Mouse (Mus musculus): ENCODE results near the gene Rnf169.

The Rnf169 gene

GRCm38 (mm10) chr7:99980132-99980591 is at the start of gene Rnf169:
Rnf169 (minus strand) TSS chr7:99980448.
- peak; percentile 87 to 91 for DNase-seq (ENCODE audit: low spot score in 2 of 2)

DNA sequence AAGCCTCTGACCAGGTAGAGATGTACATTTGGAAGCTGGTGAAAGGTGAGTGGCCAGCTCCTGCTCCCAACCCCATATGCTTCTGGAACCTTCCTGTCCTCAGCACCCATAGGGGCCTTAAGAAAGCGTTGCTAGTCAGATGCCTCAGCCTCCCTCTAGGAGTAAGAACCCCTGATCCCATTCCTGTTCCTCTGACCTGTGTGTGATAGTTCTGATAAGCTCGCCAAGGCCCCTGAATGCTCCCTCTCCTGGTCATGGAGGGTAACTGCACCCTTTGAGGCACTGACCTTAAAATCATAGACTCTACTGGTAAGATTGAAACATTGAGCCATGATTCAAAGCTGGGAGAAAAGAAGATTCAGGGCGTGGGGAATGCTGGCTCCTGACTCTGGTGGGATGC is 49.1 kb upstream of the Rnf169 start:
- DNase-seq (ENCODE audit: low spot score in 2 of 2) = no peak

DNA sequence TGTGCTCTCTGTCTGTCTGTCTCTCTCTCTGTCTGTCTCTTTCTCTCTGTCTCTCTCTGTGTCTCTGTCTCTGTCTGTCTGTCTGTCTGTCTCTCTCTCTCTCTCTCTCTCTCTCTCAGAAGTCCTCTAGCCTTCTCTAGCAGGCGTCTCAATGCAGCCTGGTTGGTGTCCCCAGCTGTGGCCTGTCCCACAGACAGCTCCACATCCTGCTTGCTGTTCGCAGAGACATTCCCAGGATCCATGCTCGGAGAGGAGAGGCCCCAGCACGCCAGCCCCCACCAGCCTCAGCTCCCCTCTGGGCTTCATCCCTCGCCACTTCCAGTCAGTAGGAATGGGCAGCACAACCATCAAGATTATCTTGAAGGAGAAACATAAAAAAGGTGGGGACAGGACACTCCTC is 47.1 kb upstream of the Rnf169 start:
- no peak for DNase-seq (ENCODE audit: low spot score in 2 of 2)

- peak; percentile 36 to 39 for DNase-seq (ENCODE audit: low spot score in 2 of 2)
These were observed 36.8 kb upstream of the Rnf169 start for GRCm38 (mm10) chr7:100017056-100017455.

GRCm38 (mm10) chr7:100014123-100014600 is 33.9 kb upstream of the Rnf169 start:
- DNase-seq (ENCODE audit: low spot score in 2 of 2) = no peak

- no peak for DNase-seq (ENCODE audit: low spot score in 2 of 2)
These were observed 32.3 kb upstream of the Rnf169 start for GRCm38 (mm10) chr7:100012515-100012914.

DNA sequence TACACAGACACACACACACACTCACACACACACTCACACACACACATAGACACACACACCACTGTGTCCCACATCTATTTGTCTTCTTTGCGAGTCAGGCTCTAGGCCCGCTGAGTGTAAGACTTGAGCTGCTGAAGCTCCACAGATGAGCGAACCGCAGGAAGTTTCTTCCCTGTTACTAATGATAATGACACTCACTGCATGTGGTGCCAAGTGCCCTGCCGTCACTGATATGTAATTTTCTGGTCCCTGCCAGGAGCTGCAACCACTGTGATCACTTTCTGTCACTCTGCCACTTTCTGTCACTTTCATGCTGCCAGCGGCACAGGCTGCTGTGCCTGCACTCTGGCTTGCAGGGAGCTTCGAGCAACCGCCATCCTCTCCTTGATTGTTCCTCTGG is 31.8 kb upstream of the Rnf169 start:
- DNase-seq (ENCODE audit: low spot score in 2 of 2) = no peak

DNA sequence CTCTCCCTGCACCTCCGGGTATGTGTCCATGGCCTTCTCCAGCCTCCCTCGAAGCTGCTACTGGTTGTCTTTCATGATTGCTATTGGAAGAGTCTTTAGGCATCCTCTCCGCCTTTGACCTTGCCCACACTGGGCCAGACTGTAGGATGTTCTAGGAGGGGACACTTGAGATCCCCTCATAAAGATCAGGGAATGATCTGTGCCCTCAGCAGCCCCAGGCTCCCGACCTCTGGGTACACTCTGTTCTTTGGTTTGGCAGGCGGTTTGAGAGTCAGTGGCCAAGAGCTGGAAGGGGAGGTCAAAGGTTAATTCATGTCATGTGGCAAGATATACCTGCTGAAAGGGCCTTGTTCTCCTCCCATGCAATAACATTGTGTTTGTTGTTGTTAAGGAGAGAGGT is 30.5 kb upstream of the Rnf169 start:
- DNase-seq (ENCODE audit: low spot score in 2 of 2) = no peak

DNA sequence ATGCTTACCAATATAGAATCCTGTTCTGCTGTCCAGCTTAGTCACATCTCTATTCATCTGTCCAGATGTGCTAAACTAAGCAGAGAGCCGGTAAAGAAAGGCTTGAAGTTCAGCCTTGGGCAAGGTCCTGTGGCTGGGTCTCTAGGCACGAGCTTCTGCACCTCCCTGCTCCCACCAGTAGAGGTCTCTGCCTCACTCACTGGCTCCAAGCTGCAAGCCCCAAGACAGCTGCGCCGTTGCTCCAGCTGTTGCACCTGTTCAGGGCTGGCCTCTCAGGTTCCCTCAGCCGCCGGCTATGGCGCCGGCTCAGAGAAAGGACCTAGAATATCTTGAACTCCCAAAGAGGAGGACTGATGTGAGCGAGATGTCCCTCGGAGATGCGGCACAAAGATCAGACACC is 29.4 kb upstream of the Rnf169 start:
- DNase-seq (ENCODE audit: low spot score in 2 of 2) = peak; percentile 57 to 62

DNA sequence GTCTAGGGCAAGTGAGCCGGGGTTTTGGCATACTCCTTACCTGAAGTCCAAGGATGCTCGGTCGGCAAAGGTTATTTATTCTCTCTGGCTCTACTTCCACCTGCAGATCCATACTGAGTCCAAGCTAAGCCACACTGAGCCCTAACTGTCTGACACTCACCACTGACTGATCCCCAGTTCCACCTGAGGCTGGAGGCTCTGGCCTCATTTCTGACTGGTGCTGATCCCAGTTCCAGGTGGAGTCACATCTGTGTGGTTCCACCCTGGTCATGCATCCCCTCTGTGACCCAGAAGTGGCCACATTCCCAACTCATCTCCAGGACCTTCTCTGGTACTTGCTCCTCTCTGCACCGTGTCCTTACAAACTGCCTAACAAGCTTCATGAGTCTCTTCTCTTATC is 28.5 kb upstream of the Rnf169 start:
- DNase-seq (ENCODE audit: low spot score in 2 of 2) = no peak

DNA sequence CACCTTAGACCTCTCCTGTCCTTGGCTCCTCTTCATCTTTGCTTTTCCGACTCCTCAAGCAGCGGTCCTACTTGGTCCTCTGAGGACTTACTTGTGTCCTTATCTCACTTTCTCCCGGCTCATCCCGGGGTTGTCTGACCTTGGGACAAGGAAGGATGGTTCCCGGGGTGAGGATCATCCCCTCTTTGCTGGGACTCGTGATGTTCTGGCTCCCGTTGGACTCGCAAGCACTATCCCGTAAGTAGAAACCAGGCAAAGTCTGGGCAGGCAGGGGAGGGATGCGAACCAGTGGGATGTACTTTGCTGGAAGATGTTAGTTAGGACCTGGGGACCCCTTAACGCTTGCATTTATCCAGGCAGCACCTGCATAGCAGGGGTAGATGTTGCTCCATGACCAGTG is 26.2 kb upstream of the Rnf169 start:
- no peak for DNase-seq (ENCODE audit: low spot score in 2 of 2)

- DNase-seq (ENCODE audit: low spot score in 2 of 2) = peak in 1 of 2 experiments; percentile 21
These were observed 25.5 kb upstream of the Rnf169 start, which contains the start of gene Chrdl2 for GRCm38 (mm10) chr7:100005790-100006189. Chrdl2 (plus strand) TSS chr7:100006172.

GRCm38 (mm10) chr7:100003781-100004180 is 23.5 kb upstream of the Rnf169 start:
- no peak for DNase-seq (ENCODE audit: low spot score in 2 of 2)

DNA sequence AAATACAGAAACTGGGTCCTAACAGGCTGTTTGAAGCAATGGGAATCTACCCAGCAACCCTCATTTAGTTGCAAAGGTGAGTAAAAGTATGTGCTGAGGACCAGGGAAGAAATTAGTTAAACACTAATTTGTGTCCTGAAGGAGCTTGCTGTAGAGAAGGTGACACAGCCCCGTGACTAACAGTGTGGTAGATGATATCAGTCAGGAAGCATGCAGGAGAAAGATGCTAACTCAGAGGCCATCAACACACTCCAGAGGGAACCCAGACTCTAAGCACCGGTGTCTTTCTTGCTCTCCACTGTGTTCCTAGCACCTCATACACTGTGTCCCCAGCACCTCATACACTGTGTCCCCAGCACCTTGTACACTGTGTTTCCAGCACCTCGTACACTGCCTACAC is 18.4 kb upstream of the Rnf169 start:
- DNase-seq (ENCODE audit: low spot score in 2 of 2) = no peak

DNA sequence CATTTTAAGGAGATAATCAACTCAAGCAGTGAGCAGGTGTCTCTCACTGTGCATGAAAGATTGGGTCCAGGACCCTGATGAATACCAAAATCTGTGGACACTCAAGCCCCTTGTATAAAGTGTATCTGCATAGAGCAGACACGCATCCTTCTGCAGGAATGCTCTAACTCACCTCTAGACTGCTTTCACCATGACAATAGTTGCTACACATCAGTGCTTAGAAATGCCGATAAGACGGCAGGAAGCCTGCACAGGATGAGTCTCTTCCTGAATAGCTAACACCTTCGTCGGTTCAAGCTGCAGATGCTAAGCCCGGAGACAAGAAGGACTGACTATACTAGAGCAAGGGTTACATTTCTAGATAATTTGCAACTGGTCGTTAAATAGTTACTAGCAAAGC is 14.9 kb upstream of the Rnf169 start:
- no peak for DNase-seq (ENCODE audit: low spot score in 2 of 2)

GRCm38 (mm10) chr7:99993159-99993558 is 12.9 kb upstream of the Rnf169 start:
- DNase-seq (ENCODE audit: low spot score in 2 of 2) = no peak

DNA sequence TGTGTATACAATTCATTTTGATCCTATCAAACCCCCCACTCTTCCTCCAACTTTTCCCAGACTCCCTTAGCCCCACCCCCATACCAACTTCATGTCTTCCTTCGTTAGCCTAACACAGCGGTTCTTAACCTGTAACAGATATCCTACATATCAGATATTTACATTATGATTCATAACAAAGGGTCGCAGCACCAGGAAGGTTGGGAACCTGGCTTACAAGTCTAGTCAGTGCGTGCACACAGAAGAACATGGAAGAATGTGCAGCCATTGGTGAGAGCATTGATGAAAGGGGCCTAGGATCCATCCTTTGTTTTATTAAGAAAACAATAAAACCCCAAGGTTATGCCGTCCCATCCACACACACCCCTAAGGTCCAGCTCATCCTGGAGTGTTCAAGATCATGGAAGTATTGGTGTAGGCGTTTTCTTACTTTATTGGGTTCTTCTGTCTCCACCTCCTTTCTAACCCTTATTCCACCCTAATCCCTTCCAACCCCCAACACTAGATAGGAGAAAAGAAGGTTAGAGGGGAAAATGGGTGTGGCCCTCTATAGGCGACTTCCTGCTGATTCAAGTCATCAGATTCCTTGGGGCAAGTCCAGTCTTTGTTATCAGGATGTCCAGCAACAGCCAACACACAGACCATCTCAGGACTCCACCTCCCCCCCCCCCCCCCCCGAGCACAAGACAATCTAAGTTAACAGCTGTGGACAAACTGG is 10.9 kb upstream of the Rnf169 start:
- DNase-seq (ENCODE audit: low spot score in 2 of 2) = no peak

DNA sequence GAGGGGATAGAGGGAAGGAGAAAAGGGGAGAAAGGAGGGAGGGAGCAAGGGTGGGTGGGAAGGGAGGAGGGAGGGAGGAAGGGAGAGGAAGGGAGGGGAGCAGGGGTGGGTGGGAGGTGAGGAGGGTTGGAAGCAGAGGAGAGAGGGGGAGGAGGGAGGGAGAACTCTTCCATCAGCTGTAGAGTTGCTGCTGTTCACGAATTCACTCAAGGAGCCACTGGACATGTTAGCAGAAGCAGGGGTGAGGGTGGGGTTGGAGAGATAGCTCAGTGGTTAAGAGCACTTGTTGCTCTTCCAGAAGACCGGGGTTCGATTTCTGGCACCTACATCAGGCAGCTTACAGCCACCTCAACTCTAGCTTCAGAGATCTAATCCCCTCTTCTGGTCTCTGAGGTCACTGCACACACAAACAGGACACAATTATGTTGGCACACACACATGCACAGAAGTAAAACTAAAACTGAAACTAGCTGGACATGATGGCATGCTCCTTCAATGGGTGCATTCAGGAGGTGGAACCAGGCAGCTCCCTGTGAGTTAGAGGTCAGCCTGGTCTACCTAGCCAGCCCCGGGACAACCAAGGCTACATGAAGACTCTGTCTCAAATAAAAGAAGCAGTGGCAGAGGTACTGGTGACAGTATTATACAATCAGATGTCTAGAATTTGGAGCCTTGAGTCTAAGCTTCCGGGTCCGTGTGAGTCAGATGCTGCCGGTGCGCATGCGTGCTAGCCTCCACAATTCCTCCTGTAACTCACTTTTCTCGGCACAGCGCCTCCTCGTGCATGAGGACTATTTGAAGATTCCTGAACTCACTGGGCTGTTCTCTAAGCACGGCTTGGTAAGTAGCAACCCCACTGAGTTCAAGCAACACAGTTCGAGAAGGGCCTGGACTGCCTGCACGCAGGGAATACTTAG is 9.9 kb upstream of the Rnf169 start:
- DNase-seq (ENCODE audit: low spot score in 2 of 2) = peak in 1 of 2 experiments; percentile 44

DNA sequence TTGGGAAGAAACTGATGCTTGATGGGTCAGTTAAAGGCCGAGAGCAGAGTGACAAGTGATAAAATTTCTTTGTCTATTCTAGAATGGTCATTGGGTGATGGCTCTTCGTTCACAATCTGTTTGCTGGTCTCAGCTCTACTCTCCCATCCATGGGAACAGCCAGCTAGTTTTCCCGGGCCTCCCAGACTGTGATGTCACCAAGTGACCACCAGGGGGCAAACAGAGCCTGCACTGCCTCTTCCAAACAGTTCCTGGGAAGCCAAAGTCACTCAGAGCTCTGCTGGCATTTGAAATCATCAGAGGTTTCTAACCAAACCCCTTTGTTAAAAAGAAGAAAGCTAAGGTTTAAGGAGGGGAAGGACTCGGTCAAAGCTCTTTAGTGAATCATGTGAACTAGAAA is 8.5 kb upstream of the Rnf169 start:
- DNase-seq (ENCODE audit: low spot score in 2 of 2) = peak; percentile 70 to 79

- DNase-seq (ENCODE audit: low spot score in 2 of 2) = peak in 1 of 2 experiments; percentile 62
These were observed 2.3 kb upstream of the Rnf169 start for GRCm38 (mm10) chr7:99982256-99983242.

DNA sequence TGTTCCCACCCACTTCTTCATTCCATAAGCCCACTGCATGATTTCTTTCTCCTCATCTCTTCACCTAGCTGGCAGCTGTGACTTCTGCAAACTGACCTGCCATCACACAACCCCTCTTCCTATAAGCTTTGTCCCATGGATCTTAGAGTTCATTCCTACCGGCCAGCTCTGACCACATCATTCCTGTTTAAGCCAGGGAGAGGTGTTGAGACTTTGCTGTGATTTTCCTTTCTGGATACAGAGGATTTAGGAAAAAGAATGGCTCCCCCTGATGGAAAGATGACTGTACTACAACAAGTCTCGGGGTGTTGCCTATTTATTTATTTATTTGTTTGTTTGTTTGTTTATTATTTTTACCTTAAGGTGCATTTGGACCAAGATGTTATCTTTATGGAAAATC is 1.1 kb upstream of the Rnf169 start:
- DNase-seq (ENCODE audit: low spot score in 2 of 2) = peak in 1 of 2 experiments; percentile 52

All from frontal cortex, postnatal 36 days (tissue).